Mouse (Mus musculus) intestine, postnatal 0 days (tissue): Measurements from ENCODE around the gene Pum1. TPM values are rescaled to one million over a fixed set of nuclear protein-coding genes. Genes with fewer than 3 reads are reported as not detected.
A peak's percentile ranks its signal among the peaks of the same experiment; 100 is the strongest.

Experiments
- ATAC-seq: fragments of 200-750 bp; cut with Nextera tagmentation; 2 replicates; pipeline ENCODE4 v1.8.0; 2017; ENCODE audit warnings: mild to moderate bottlenecking, moderate TSS enrichment, moderate library complexity
- H3K27ac ChIP-seq: fragments of 300-500 bp; sonication (generic); 2 replicates; pipeline ENCODE4 v1.5.1; 2014; ENCODE audit warnings: mild to moderate bottlenecking, low read depth, low read length, moderate library complexity
- H3K27me3 ChIP-seq: fragments of 300-500 bp; sonication (generic); replicated peaks from 2 replicates; pipeline ENCODE4 v1.6.1; 2014; ENCODE audit warnings: low read length, mixed read lengths; ENCODE audit not compliant: control insufficient read depth, insufficient read depth
- H3K36me3 ChIP-seq: fragments of 300-500 bp; sonication (generic); 2 replicates; pipeline ENCODE4 v1.6.1; 2014; ENCODE audit warnings: mild to moderate bottlenecking, moderate library complexity; ENCODE audit not compliant: control insufficient read depth, insufficient read depth
- H3K4me1 ChIP-seq: fragments of 300-500 bp; sonication (generic); replicated peaks from 2 replicates; pipeline ENCODE4 v1.6.1; 2014; ENCODE audit warnings: antibody characterized with exemption, low read length, mixed read lengths; ENCODE audit not compliant: control insufficient read depth, insufficient read depth
- H3K4me2 ChIP-seq: fragments of 300-500 bp; sonication (generic); replicated peaks from 2 replicates; pipeline ENCODE4 v1.6.1; 2014; ENCODE audit warnings: low read depth, mild to moderate bottlenecking, moderate library complexity
- H3K4me3 ChIP-seq: fragments of 300-500 bp; sonication (generic); 2 replicates; pipeline ENCODE4 v1.5.1; 2014; ENCODE audit warnings: low read depth, low read length
- H3K9ac ChIP-seq: fragments of 300-500 bp; sonication (generic); 2 replicates; pipeline ENCODE4 v1.6.1; 2014; ENCODE audit warnings: mild to moderate bottlenecking, low read depth, low read length
- H3K9me3 ChIP-seq: fragments of 300-500 bp; sonication (generic); 2 replicates; pipeline ENCODE4 v1.6.1; 2016; ENCODE audit warnings: mixed run types; ENCODE audit not compliant: control insufficient read depth
- CTCF ChIP-seq: sonication (generic); IDR thresholded peaks from 2 replicates; pipeline ENCODE4 v1.5.1; 2016; ENCODE audit warnings: low read depth, mild to moderate bottlenecking, control low read depth, antibody characterized with exemption, moderate library complexity
- WGBS: fragments of 180-500 bp; shearing (Covaris S2); extraction: QIAGEN DNeasy Blood & Tissue Kit; methylation state at CpG from one replicate; pipeline ENCODE4 v1.1.7; 2014; 5-methylcytosine and 5-hydroxymethylcytosine counted together
- polyA plus RNA-seq: library from polyadenylated mRNA; unstranded; fragments of >200 nt; fragmentation: Nextera tagmentation; extraction: Ambion mirVana; gene quantifications from 2 replicates; pipeline ENCODE4 v1.2.1, GENCODE M21; 2015

Gene Pum1
- polyA plus RNA-seq, 1 experiment from 2014 or later = 23.9 TPM

DNA sequence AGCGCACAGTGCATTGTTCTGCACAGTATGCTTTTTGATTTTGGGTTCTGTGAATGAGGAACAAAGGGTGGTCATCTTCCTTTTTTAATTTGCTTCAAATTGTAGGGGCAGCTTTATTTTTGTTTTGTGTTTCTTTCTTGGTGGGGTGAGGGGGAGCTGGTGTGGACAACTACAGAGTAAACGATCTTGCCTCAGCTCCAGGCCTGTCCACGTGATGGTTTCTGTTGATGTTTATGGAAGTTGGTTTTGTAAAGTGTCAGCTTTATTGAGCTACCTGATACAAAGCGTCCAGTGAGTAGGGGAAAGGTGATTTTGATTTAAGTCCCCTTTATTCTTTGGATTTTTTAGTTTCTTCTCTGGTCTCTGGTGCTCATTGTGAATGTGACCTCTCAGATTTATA, 72.8 kb downstream of the Pum1 start:
- no peak overlapping the region for H3K9ac ChIP-seq
- no peak overlapping the region for H3K4me3 ChIP-seq
- no peaks in the 10 kb centered on the region for H3K9me3 ChIP-seq
- no peak for TF ChIP-seq CTCF
- H3K27me3 ChIP-seq = no peaks in the 10 kb centered on the region
- no peak overlapping the region for H3K4me2 ChIP-seq
- no peak for ATAC-seq
- no peaks in the 10 kb centered on the region for H3K4me1 ChIP-seq
- 59% methylated on average over 4 of the region's 4 CpGs for WGBS
- peaks cover 24% of the 10 kb centered on the region for H3K36me3 ChIP-seq
- no peak overlapping the region for H3K27ac ChIP-seq

GRCm38 (mm10) chr4:130738527-130738926, 75.4 kb downstream of the Pum1 start:
- 56% methylated on average over 2 of the region's 2 CpGs for WGBS
- Histone ChIP-seq H3K27ac (no peak overlapping the region), H3K36me3 (peaks cover 32% of the 10 kb centered on the region), H3K27me3 (no peaks in the 10 kb centered on the region), H3K4me1 (no peaks in the 10 kb centered on the region), H3K4me3 (no peak overlapping the region), H3K9ac (no peak overlapping the region), H3K4me2 (no peak overlapping the region), H3K9me3 (no peaks in the 10 kb centered on the region)
- peak; percentile 74 for TF ChIP-seq CTCF
- ATAC-seq = no peak

DNA sequence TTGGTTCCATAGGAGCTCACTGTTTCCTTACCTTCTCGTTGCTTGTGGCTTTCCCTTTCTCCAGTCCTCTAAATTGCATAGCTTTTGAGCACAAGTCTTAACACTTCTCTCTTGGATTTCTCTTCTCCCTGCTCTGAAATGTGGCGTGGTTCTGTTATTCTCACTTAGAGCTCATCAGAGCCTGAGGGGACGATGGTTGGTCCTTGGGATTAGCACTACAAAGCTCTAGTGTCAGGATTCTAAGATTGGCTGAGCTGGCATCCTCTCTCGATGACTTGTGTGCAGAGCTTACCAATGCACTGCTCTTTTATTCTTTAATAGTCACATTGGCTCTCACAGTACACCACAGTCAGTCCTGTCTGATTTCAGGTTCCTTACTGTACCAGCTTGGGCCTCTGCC, 80.9 kb downstream of the Pum1 start:
- no peaks in the 10 kb centered on the region for H3K4me1 ChIP-seq
- H3K36me3 ChIP-seq = peaks cover 63% of the 10 kb centered on the region
- H3K9me3 ChIP-seq = no peaks in the 10 kb centered on the region
- ATAC-seq = no peak
- no peak overlapping the region for H3K4me3 ChIP-seq
- WGBS = 83% methylated on average over 4 of the region's 4 CpGs
- H3K27me3 ChIP-seq = no peaks in the 10 kb centered on the region
- no peak overlapping the region for H3K4me2 ChIP-seq
- no peak overlapping the region for H3K9ac ChIP-seq
- no peak for TF ChIP-seq CTCF
- no peak overlapping the region for H3K27ac ChIP-seq

- Histone ChIP-seq H3K27ac (0 out of 2 replicates have a peak overlapping the region, but pooled peaks have one; percentile 4), H3K9ac (no peak overlapping the region), H3K4me3 (no peak overlapping the region), H3K36me3 (peaks cover 70% of the 10 kb centered on the region), H3K9me3 (no peaks in the 10 kb centered on the region), H3K4me2 (no peak overlapping the region), H3K27me3 (no peaks in the 10 kb centered on the region), H3K4me1 (no peaks in the 10 kb centered on the region)
- ATAC-seq = no peak; the same call in 1 of the 2 replicates
- WGBS = 66% methylated on average over 5 of the region's 5 CpGs
- TF ChIP-seq CTCF = no peak
Measured at GRCm38 (mm10) chr4:130745561-130746306, 82.6 kb downstream of the Pum1 start.

- no peaks in the 10 kb centered on the region for H3K27me3 ChIP-seq
- no peak overlapping the region for H3K9ac ChIP-seq
- no peak overlapping the region for H3K4me3 ChIP-seq
- no peak for TF ChIP-seq CTCF
- H3K9me3 ChIP-seq = no peaks in the 10 kb centered on the region
- no peak overlapping the region for H3K27ac ChIP-seq
- 66% methylated on average over 7 of the region's 7 CpGs for WGBS
- peaks cover 74% of the 10 kb centered on the region for H3K36me3 ChIP-seq
- no peak overlapping the region for H3K4me2 ChIP-seq
- no peaks in the 10 kb centered on the region for H3K4me1 ChIP-seq
- no peak for ATAC-seq
Measured at GRCm38 (mm10) chr4:130749566-130749965, 86.4 kb downstream of the Pum1 start.

GRCm38 (mm10) chr4:130751966-130752365, 88.8 kb downstream of the Pum1 start:
- 91% methylated on average over 2 of the region's 2 CpGs for WGBS
- TF ChIP-seq CTCF = no peak

More at GRCm38 (mm10) chr4:130751966-130752365, 88.8 kb downstream of the Pum1 start:
- Histone ChIP-seq H3K36me3 (peaks cover 87% of the 10 kb centered on the region), H3K9me3 (no peaks in the 10 kb centered on the region), H3K4me1 (no peaks in the 10 kb centered on the region), H3K9ac (no peak overlapping the region), H3K4me3 (no peak overlapping the region), H3K27me3 (no peaks in the 10 kb centered on the region), H3K4me2 (no peak overlapping the region), H3K27ac (no peak overlapping the region)
- ATAC-seq = no peak
